Mouse (Mus musculus) erythroblast, embryonic 14.5 days (primary cell): Measurements from ENCODE around the gene Gatad2a.

Experiments used
- GATA1 ChIP-seq: IDR thresholded peaks from 2 replicates; pipeline ENCODE4 v1.6.1; 2012; ENCODE audit warnings: low read length, inconsistent platforms, mixed read lengths
- TAL1 ChIP-seq: IDR thresholded peaks from 3 replicates; pipeline ENCODE4 v1.6.1; 2012; ENCODE audit warnings: low read length, inconsistent platforms, mixed read lengths

- TF ChIP-seq TAL1 (no peak), GATA1 (no peak)
Measured at GRCm38 (mm10) chr8:69900895-69901451, 95.2 kb downstream of the Gatad2a start.
